Mouse (Mus musculus) cerebral cortex, adult 2 months (tissue): Measurements from ENCODE around the gene Prdm12.

Source experiments
- WGBS: fragments of 180-500 bp; shearing (Covaris S2); methylation state at CpG from one replicate; pipeline ENCODE4 v1.1.7; 2018; 5-methylcytosine and 5-hydroxymethylcytosine counted together

Prdm12 gene

DNA sequence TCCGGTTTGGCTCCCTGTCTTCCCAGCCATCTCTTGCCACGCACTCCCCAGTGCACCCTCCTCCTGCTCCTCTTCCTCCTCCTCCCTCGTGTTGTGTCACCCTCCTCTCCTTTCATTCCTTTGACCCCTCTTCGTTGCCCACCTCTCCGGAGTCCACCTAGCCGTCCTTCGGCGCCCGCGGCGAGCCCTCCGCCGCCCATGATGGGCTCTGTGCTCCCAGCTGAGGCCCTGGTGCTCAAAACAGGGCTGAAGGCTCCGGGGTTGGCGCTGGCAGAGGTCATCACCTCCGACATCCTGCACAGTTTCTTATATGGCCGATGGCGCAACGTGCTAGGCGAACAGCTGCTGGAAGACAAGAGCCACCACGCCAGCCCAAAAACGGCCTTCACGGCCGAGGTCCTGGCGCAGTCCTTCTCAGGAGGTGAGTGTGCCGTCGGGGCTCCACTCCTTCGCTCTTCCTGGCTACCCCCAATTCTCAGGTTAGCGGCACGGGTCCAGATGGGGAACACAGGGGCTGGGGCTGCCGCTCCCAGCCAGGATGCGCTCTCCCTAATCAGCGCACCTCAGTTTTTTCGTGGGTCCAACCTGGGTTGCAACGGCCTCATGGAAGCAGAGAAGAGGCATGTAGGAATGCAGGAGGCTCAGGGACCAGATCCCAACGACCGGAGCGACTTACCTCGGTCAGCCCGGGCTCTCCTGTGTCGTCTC lies at the start of gene Prdm12:
Gene Prdm12 (plus strand): TSS at position 137 of the 708 bp plus-strand sequence.
- WGBS: 3% methylated on average over 41 of the region's 41 CpGs

DNA sequence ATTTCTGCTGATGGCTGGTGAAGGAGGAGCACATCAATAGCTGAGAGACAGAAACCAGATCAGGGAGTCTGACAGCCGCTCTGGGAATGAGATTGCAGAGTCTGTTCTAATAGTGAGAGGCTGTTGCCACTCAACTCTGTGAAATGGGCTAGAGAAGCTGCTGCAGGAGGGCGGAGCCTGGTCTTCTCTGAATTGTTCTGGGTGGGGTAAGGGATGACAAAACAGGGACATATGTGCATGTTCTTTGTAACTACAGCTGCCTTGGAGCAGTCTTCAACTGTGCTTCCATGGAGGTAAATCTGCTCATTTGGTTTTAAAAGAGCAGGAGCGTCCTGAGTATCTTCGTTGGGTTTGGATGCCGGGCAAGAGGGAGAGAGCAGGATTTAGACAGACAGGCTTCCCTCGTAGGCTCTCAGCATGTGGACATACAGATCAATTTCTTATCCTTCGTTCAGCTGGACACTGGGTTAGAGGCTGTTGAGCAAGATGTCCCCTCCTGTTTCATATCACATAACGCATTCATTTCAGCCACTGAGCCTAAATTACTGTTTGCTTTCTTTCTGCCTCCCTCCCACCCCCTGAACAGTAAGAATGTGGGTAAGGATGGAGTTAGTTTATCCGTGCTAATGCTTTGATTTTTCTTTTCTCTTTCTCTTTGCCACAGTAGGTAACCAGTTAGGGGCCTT lies 47.9 kb upstream of the Prdm12 start:
- 72% methylated on average over 9 of the region's 9 CpGs for WGBS

DNA sequence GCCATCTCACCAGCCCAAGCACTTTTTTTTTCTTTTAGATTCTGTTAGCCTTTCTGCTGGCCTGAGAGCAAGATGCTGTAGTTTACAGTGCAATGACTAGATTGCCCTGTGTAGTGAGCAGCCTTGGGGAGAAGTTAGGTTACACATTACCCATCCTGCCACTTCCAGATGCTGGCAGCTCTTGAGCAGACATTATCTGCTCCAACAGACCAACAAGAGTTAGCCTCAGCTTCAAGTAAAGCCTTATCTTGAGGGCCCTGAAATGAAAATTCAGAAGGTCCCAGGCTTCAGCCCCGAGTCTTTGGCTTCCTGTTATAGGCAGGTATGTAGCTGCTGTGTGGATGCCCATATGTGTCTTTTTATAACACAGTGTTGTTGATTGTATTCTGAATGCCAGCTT lies 32.3 kb upstream of the Prdm12 start:
- WGBS: 88% methylated on average over 1 of the region's 1 CpGs

DNA sequence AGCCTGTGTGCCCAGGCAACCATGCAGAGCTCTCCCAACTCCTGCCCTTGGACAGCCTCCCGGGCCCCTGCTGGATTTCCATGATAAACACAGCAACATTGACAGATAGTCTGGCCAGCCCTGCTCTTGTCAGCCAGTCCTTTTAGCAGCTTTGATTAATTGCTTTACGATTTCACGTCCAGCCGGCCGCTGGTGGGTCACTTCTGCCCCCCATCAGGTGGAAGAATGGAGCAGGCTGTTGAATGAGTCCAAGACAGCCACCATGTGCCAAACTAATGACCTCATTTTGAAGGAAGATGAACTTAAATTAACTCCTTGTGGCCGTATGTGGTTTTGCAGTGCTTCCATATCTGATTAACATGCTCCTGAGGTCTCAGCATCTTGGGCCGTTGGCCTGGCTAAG lies 30.0 kb upstream of the Prdm12 start:
- 54% methylated on average over 7 of the region's 7 CpGs for WGBS

DNA sequence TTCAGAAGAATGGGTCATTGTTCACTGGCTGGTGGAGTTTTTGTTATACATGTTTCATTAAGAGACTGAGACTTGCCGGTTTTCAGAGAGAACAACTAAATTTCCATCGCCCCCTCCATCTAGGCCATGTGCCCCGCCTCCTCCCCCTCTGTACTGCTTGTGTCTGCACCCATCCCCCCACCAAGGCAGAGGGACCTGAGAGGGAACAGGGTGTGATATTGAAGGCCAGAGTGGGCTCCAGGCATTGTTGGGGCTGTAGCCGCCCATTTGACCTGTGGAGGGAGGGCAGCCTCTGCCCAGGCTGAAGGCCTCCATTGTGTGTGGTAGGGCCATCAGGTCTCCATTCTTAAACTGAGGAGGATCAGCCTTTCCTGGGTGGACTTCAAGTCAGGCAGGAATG lies 28.9 kb upstream of the Prdm12 start:
- WGBS: 63% methylated on average over 4 of the region's 4 CpGs

DNA sequence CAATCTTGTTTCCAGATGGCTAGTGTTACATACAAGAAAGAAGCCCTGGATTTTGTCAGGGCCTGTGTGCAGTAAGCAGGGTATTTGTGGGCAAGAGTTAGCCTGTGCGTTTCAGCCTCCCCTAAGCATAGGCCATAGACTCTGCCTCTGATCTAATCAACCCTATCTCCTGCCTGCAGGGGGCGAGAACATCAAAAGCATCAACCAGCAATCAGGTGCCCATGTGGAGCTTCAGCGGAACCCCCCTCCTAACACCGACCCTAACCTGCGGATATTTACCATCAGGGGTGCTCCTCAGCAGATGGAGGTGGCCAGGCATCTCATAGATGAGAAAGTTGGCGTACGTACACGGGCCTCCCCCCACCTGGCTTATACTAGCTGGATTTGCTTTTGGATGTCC lies 28.4 kb upstream of the Prdm12 start:
- 88% methylated on average over 8 of the region's 8 CpGs for WGBS

DNA sequence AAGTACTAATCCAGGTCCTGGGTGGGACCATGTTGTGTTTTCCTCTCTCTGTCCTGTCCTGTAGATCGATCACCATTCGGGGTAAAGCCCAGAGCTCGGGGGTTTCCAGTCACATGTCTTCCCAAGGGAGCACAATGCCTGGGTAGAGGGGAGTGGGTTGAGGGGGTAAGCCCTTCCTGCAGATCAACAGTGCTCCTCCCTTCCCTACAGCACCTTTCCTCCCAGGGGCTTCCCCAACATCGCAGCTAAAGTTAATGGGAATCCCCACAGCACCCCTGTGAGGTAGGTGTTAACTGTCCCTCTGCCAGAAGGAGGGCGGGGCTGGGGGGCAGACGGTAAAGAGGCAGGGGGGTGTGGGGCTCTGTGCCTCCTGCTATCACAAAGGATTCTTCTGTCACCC lies 27.2 kb upstream of the Prdm12 start:
- WGBS: 73% methylated on average over 6 of the region's 6 CpGs

DNA sequence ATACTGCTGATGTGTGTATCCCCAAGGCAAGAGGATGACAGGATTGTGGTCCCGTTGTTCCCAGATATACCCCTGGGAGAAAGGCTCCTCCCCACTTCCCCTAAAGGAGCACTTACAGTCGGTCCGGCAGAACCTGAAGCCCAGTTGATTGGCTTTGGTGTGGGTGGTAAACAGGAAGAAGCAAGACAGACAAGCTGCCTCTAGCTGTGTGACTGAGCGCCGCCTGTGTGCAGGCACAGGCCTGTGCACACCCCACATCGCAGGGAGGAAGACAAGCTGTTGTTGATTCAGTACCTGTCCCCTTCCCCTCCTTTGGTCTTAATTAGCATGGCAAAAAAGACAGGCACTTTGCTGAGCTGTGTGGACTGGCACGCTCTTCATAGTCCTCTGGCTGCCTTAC lies 26.1 kb upstream of the Prdm12 start:
- 68% methylated on average over 7 of the region's 7 CpGs for WGBS

DNA sequence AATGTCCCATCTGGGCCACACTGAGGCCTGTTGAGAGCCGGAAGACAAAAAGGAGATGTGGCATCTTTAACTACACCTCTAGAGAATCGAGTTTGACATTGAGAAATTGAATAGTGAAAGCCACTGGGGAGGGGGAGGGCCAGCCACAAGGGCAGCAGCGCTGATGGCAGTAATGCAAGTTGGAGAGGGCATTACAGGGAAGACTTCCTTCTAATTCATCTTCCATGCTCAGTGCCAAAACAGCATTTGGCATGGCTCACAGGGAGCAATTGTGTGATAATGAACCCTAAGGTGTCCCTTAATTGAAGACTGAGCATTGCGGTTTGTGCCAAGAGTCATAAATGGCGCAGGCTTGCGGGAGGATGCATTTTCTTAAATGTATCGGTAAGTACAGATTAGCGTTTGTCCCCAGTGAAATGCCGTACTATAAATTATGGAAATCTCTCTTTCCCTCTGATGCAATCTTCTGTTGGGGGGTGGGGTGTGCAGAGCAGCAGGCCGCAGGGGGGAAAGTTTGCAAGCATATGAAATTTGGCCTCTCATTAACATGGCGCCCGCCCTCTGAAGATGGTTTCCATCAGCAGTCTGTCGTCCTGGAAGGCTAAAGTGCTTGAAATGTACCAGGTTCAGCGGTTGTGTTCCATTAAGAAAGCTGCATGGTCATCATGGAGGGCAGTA lies 21.2 kb upstream of the Prdm12 start:
- WGBS: 84% methylated on average over 14 of the region's 14 CpGs

DNA sequence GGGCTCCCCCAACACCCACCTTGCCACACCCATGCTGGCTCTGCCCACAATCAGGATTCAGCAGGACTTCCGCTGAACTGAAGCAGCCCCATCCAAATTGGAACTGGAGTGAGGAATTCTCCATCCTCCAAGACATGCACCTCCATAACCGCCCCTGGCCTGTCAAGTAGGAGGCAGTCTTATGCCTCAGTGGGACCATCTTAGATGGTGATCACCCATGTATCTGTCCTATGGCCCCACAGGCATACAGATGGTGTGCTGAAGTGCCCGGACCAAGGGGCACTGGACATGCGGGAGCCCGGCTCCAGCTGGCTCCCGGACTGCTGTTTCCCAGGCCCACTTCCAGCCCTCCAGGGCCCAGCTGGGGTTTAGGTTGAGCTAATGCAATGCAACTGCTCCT lies 20.6 kb upstream of the Prdm12 start:
- WGBS: 96% methylated on average over 6 of the region's 6 CpGs

DNA sequence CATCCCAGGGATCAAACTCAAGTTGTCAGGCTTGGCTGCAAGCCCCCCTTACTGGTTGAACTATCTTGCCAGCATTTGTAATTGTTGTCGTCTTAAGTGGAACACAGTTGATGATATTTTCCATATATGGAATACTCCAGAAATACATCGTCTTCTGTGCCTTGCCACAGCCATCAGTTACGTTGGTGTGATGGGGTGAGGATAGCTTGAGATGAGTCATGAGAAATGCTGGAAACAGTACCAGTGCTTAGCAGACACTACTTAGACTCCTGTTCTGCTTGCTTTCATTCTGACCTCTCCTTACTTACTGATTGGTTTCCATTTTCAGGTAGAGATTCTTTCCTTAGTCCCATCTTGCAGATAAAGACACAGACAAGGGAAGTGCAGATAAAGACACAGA lies 6.3 kb upstream of the Prdm12 start:
- WGBS: 26% methylated on average over 3 of the region's 3 CpGs

DNA sequence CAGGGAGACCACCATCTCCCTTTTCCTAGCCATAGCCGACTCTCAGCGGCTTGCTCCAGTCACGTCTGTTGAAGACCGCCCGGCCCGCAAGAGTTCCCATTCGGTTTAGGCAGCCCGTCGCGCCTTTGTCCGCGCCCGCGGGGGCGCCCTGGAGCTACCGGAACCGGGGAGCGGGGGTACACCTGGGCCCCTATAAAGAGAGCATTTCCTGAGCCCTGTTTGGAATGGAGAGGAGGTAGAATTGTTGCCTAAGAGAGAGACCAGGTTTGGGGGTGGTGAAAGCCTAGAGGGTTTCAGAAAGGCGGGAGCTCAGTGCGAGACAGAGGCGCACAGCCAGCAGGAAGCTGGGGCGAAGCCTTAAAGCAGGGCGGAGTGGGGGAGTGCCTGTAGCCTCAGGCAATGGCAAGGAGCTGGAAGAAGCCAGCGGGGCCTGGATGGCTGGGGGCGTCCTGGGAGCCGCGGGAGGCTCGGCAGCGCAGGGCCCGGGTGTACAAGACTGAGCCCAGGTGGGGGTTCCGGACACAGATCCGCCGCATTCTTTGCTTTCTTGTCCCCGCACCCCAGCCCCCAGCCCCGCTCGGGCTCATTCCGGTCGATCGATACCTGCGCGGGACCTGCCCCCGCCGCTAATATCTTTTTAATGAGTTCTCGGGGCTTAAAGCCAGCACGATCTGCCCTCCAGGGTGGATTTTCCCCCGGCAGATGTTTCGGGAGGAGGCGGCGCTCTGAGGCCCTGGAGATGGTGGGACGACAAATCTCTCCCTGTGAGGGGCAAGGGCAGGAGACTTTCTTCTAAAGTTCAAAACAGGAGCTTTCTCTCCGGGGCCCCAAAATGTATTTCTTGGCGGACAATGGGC lies 4.3 kb upstream of the Prdm12 start:
- 1% methylated on average over 51 of the region's 52 CpGs for WGBS

DNA sequence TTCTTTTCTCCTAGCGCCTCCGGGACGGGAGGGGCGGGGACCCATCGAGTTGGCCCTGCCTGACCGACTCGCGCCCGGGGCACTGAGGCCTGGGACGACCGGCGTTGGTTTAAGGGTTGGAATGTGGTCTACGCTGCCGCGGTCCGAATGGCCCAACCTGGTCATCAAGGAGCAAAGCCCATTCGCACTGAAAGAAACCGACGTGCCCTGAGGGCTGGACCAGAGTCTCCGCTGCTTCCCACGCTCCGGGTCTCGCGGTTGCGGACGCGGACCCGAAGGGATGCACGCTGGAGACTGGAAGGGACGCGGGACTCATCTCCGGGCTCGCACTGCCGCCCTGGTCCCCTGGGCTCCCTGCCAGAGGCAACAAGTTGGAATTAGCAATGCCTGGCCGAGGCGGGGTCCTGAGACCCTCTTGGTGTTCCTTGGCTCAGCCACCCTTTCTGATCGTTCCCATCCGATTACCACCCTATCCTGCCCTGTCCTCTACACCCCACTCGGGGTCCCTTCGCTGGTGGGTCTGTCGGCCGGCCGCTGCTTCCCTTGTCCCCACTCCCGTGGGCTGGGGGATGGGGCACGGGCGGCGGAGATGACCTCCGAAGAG lies 3.6 kb upstream of the Prdm12 start:
- 1% methylated on average over 48 of the region's 48 CpGs for WGBS

DNA sequence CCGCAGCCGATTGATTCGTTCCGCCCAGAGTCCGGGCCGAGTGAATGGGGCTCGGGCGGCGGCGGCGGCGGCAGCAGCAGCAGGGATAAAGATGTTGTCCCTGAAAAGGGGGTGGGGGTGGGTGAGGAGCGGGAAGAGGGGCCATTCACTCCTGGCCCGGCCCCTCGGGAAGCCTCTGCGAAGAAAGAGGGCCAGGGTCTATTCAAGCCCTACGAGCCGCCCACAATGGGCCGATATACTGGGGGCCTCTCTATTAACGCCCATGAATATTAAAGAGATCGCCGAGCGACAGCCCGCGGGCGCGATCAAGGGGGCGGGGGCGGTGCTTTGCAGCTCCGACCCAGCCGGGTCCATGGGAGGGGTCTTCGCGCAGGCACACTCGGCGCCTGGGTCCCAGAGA lies 3.1 kb upstream of the Prdm12 start:
- WGBS: 1% methylated on average over 35 of the region's 35 CpGs

DNA sequence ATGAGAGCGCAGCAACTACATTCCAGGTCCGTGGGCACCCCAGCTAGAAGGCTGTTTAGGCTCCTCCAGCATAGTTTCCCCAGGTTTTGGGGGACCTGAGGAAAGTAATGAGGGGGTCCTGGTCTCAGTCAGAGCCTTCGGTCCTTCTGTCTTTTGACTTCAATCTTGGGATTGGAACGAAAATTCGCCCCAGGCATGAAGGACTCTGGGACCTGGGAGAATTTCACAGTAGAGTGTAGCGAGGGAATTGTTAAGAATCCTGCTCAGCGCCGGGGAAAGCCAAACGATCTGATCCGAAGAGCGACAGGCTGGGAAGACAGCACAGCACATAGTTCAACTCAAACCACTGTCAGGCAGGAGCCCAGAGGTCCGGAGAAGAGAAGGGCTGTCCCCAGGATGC lies 2.5 kb upstream of the Prdm12 start:
- 2% methylated on average over 12 of the region's 12 CpGs for WGBS

DNA sequence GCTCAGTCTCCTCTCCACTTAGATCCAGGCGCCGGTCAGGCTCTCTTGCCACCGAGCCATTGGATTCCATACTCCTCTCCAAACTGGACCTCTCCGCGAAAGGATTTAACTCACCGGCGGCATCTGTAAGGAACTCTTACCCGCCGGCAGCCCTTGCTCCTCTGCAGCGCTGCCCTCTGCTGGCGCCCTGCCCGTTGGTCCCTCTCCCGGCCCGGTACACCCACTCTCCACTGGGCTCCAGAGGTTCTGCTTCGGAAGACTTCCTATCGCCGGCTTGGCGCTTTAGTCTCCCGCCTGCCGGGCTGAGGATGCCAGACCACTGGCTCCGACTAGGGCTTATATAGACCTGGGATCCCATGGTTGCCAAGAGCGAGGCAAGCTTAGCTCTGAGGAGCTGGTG lies 2.0 kb upstream of the Prdm12 start:
- 1% methylated on average over 22 of the region's 22 CpGs for WGBS

DNA sequence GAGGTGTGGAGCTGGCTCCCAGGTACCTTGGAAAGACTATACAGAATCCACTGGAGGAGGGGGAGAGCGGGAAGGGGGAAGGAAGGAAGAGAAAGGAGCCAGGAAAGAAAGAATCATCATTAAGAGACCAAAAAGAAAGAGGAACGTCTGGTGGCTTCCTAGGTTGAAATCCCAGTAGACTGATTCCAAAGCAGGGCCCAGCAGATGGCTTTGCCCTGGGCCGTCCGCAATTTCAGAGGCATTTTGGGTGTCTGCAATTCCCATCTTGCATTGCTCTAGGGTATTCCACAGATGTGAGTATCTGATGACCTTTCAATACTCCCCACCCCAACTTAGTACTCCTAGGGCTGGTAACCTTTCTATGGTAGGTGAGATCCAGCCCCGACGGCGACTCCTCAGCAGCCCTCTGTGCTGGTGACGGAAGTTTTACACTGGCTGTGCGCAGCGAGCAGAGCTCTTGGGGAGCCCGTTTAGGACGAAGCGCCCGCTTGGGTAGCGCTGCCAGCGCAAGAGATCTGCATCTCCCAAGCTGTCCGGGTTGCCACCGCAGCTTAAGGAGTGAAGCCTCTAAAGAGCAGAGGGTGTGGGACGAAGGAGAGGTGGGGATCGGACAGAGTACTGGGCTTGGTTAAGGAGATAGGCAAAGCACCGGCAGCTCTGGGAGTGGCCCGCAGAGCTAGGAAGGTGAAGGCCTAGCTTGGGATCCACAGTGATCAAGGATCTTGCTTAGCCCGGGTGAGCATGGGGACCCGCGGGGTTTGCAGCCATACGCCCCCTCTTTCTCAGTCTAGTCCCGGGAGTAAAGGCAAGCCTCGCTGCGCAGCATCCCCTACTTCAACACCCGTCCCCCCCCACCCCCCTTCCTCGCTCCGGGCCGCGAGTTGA lies 1.0 kb upstream of the Prdm12 start:
- 7% methylated on average over 34 of the region's 34 CpGs for WGBS

DNA sequence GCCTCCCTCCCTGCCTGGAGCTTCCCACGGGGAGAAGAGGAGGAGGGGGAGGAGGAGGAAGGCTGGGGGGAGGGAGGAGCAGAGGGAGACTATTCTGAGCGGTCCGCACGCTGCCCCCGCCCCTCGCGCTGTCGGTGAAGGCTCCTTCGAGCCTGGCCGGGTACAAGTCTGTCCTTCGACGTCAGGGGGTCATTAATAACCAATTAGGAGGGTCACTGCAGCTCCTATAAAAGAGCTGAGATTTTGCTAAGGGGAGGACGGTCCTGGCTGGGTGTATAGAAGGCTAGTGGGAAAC lies 424 bp upstream of the Prdm12 start:
- WGBS: 1% methylated on average over 13 of the region's 13 CpGs

DNA sequence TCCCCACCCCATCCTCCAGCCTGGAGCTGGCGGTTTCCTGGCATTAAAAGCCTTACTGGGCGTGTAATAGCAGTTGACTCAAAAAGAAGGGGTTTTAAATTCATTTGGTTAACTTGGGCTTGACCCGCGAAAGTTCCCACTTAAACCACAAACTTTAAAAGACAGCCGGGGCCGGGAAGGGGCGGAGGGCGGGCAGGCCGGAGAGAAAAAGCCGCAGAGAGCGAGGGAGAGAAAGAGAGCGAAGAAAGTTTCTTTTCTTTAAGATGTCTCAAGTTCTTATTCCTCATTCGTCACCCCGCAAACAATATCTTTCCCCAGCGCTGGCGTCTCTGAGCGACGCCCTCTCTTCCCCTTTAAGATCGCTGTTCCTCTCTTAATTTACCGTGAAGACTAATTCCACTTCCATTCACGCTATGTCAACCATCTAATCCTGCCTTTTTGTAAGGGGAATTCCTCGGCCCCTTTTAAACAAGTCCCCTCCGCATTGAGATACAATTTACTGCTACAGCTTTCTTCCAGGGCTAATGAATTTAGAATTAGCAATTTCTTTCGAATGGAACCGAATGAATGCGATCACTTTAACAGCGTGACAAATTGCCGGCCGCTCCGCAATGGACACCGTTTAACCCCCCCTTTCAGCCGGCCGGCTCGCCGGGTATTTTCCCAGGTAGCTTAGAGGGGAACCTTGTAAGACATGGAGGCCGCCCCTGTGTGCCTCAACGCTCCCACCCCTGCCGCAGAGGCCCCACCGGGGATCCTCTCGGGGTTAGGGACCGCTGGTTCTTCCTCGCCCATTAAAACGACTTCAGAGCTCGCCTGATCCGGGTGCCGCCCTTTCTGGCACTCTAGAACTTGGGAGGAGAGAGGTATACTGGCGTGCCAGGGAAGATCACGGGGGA lies 1.0 kb downstream of the Prdm12 start:
- 2% methylated on average over 48 of the region's 48 CpGs for WGBS

DNA sequence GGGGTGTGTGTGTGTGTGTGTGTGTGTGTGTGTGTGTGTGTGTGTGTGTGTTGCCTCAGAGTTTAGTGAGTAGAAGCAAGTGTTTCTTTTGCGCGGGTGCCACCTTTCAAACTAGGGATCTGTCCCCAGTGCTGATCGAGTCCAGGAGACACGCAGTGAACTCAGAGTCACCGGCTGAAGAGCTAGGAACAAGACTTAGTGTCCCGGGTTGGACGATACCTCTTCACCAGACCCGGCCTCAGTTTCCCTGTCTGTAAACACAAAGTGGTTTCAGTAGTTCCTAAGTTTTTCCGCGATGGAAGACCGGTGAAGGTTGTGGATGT lies 1.6 kb downstream of the Prdm12 start:
- 3% methylated on average over 11 of the region's 11 CpGs for WGBS
